Mouse (Mus musculus): ENCODE results near the gene Inpp5a.

DNA sequence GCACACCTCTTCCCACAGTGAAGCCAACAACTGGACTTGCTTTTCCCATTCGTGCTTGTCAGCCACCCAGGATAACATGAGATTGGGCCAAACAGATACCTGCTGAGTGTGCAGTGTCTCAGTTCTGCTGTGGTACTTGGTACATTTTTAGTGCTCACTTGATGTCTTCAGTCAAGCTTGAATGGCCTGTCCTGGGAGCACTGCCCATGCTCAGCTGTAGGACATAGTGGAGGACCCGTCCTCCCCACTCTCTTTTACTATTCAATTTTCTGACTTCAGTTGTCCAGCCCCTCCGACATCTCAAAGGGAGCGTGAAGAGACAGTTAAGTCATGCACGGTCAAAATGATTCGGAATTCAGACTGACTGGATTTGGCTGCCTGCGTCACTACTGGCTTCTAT lies 115.2 kb downstream of the Inpp5a start:
- TF ChIP-seq HCFC1 (IDR thresholded peaks at IDR 0.05; ENCODE audit: borderline replicate concordance, insufficient read depth, low read length) = no peak
- no peak for TF ChIP-seq ZC3H11A (IDR thresholded peaks at IDR 0.05; ENCODE audit: borderline replicate concordance, low read depth, low read length)
- TF ChIP-seq ZNF384 (IDR thresholded peaks at IDR 0.05; ENCODE audit: low read depth, low read length) = no peak
- TF ChIP-seq CHD2 (IDR thresholded peaks at IDR 0.05; ENCODE audit: low read depth, low read length) = no peak
- no peak for TF ChIP-seq MAFK (IDR thresholded peaks at IDR 0.05; ENCODE audit: insufficient read depth, low read depth, low read length)

Data from ES-E14 (cell line).